In genomic region chr14:78850666-78851065, GRCm38 (mm10) we compare ENCODE assay signal across 9 mouse cellular contexts. TPM values are rescaled to one million over a fixed set of nuclear protein-coding genes. Genes with fewer than 3 reads are reported as not detected.
DNase-seq lines count a peak whose midpoint lies in the region; ATAC-seq lines count a peak whose summit lies in the region.
"Had no signal": no experiment of that assay in that cellular context is flagged by ENCODE, and none has a peak within 500 bp of the region (broad histone marks: within the 10 kb centered on the region; RNA-seq: fewer than 3 reads in every experiment).

No protein-coding gene starts in this region.

- H3K27ac ChIP-seq in heart, embryonic 11.5 days (ENCODE audit: low read depth, low read length): no peak overlapping the region
- H3K27ac ChIP-seq in neural tube, embryonic 15.5 days (replicated peaks): no peak overlapping the region

- H3K9ac ChIP-seq in heart, embryonic 11.5 days (ENCODE audit: low read depth, low read length): no peak overlapping the region
- no peak overlapping the region for H3K9ac ChIP-seq in neural tube, embryonic 15.5 days (replicated peaks)

- DNase-seq in heart, postnatal 36 days: no peak
- peak; percentile 31 to 34 for DNase-seq in heart, postnatal 10 days
- peak; percentile 78 for DNase-seq in large intestine, adult 2 months (ENCODE audit: low read depth, low spot score)
- DNase-seq in thymus, postnatal 4 days: no peak
- no peak for DNase-seq in urinary bladder, postnatal 14 days (ENCODE audit: low spot score)
- no peak for DNase-seq in left cerebral cortex, adult 8-10 months (ENCODE audit: low spot score in 2 of 2)
- DNase-seq: cerebellum, postnatal 14 days had no signal

- WGBS in heart, embryonic 11.5 days (ENCODE audit: insufficient replicate concordance): 26% methylated on average over 8 of the region's 8 CpGs
- WGBS in large intestine, adult 2 months: 24% methylated on average over 8 of the region's 8 CpGs
- WGBS in neural tube, embryonic 15.5 days: 7% methylated on average over 8 of the region's 8 CpGs

- no peaks in the 10 kb centered on the region for H3K9me3 ChIP-seq in heart, embryonic 11.5 days (replicated peaks; ENCODE audit: control insufficient read depth, low read length)
- no peaks in the 10 kb centered on the region for H3K9me3 ChIP-seq in neural tube, embryonic 15.5 days (replicated peaks)

- H3K4me3 ChIP-seq in heart, embryonic 11.5 days (ENCODE audit: low read depth, low read length): no peak overlapping the region
- H3K4me3 ChIP-seq in neural tube, embryonic 15.5 days (replicated peaks): no peak overlapping the region

- no peak for ATAC-seq in heart, embryonic 11.5 days (replicated peaks; ENCODE audit: insufficient number of reproducible peaks, low FRiP score, low TSS enrichment)
- ATAC-seq in neural tube, embryonic 15.5 days (ENCODE audit: low FRiP score): no peak

- no peaks in the 10 kb centered on the region for H3K27me3 ChIP-seq in heart, embryonic 11.5 days (ENCODE audit: control insufficient read depth, insufficient read depth, low read length)
- H3K27me3 ChIP-seq in neural tube, embryonic 15.5 days (replicated peaks): no peaks in the 10 kb centered on the region

- H3K36me3 ChIP-seq in heart, embryonic 11.5 days (ENCODE audit: control insufficient read depth, insufficient read depth, low read length): no peaks in the 10 kb centered on the region
- H3K36me3 ChIP-seq in neural tube, embryonic 15.5 days: no peaks in the 10 kb centered on the region

- intact Hi-C loops in heart, postnatal 36 days (cut with DNase I): loop anchor here (5.0 kb wide), 1 partner anchor 47 kb away; no protein-coding TSS in a partner anchor
- intact Hi-C loops in heart, postnatal 10 days (cut with DNase I): loop anchor here (5.0 kb wide), 1 partner anchor 257 kb away; no protein-coding TSS in a partner anchor

- peak overlapping the region; percentile 29; the same call in 1 of the 2 replicates for H3K4me2 ChIP-seq in heart, embryonic 11.5 days
- peak overlapping the region; percentile 34 for H3K4me2 ChIP-seq in neural tube, embryonic 15.5 days

- peaks cover 13% of the 10 kb centered on the region for H3K4me1 ChIP-seq in heart, embryonic 11.5 days (ENCODE audit: control insufficient read depth, insufficient read depth, low read length)
- H3K4me1 ChIP-seq in neural tube, embryonic 15.5 days: peaks cover 25% of the 10 kb centered on the region

RNA-seq across cellular contexts. Expression of gene Vwa8, which starts 1.8 kb away (rescaled TPM):
- polyA plus RNA-seq in heart, embryonic 11.5 days (2014; fragmentation: Nextera tagmentation; extraction: Ambion mirVana): 14.5 and 18.5 TPM in 2 replicates
- total RNA-seq in heart, postnatal 36 days (2021): 100 to 1,000 TPM; 173 to 197 TPM
- 100 to 1,000 TPM; 176 to 191 TPM for total RNA-seq in heart, postnatal 10 days (2021)
- 12.2 and 18.1 TPM in 2 replicates for polyA plus RNA-seq in large intestine, adult 2 months (2012; rRNA removed)
- 7.5 and 9.7 TPM in 2 replicates for polyA plus RNA-seq in neural tube, embryonic 15.5 days (2015; fragmentation: Nextera tagmentation; extraction: Ambion mirVana)
- total RNA-seq in left cerebral cortex, adult 8-10 months (2022): 10 to 100 TPM; 34.7 to 41.3 (median 40.1) TPM

Comparison
In these comparisons a context has a peak if more than half of its experiments do, and no peak if none do; other contexts are left out.
1. DNase-seq: peak in heart, postnatal 10 days (2 of 2) and large intestine, adult 2 months (single experiment); none in heart, postnatal 36 days (0 of 2), thymus, postnatal 4 days (single experiment), urinary bladder, postnatal 14 days (single experiment) and left cerebral cortex, adult 8-10 months (0 of 2).
2. RNA of gene Vwa8, which starts 1.8 kb away (total RNA-seq): 173 to 197 TPM in heart, postnatal 36 days and 176 to 191 TPM in heart, postnatal 10 days; 34.7 to 41.3 TPM in left cerebral cortex, adult 8-10 months; every median in the first group is over 4 times any median in the second.